Mouse (Mus musculus): ENCODE measurements at regions not wholly inside any gene's neighbourhood (a gene's known extent, or its start where the extent isn't known, plus 50 kb on each side); places are given as distances from the start of the nearest gene placed in this dataset.
"Not testable (repeated sequence)": the region's sequence is repeated elsewhere in the genome, so short reads cannot be mapped to it uniquely, and the experiment has no call there.

DNA sequence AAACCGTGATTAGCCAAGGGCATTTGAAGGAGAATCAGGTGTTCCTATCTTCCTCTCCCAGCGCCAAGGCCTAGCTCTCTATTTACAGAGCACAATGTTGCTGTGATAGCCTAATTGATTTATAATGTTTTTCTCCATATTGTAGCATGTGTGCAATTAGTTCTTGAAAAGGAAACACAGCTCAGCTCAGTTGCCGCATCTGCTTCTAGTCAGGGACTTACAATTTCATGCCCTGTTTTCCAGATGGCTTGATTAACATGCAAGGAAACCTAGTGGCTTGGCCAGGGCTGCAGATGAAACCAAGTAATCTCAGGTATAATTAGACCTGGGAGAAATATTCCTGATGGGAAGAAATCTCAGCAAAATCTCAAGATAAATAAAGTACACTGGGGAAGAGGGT lies 434.1 kb downstream of the Ets1 start:
- no peaks in the 10 kb centered on the region for H3K36me3 ChIP-seq
- no peak for ATAC-seq (ENCODE audit: insufficient number of reproducible peaks, low FRiP score, low TSS enrichment, low read depth)
- no peaks in the 10 kb centered on the region for H3K27me3 ChIP-seq
- no peak overlapping the region for H3K4me2 ChIP-seq
- no peak overlapping the region for H3K9ac ChIP-seq
- H3K9me3 ChIP-seq = no peaks in the 10 kb centered on the region
- H3K4me1 ChIP-seq = no peaks in the 10 kb centered on the region
- WGBS = 25% methylated on average over 3 of the region's 3 CpGs
- no peak overlapping the region for H3K4me3 ChIP-seq
- no peak overlapping the region for H3K27ac ChIP-seq

DNA sequence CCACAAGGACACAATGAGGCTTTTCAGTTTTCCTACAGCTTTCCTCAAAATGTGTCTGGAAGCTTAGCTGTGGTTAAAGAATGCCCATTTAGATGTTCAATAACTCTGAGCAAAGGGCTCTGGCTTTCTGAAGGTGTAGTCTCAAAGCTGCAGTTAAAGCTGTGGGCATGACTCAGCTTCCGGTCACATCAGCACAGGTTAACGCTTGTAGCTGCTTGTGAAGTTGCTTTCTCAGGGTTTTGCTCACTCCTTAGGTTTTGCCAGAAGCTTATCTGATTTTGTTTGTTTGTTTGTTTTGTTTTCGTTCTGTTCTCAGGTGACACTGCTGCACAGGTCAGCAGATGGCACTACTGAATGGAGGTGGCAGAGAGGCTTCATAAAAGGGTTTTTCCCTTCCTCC lies 444.2 kb downstream of the Ets1 start:
- peaks cover 8% of the 10 kb centered on the region; the same call in 1 of the 2 replicates for H3K4me1 ChIP-seq
- no peak overlapping the region for H3K4me2 ChIP-seq
- no peak for ATAC-seq (ENCODE audit: insufficient number of reproducible peaks, low FRiP score, low TSS enrichment, low read depth)
- no peak overlapping the region for H3K4me3 ChIP-seq
- no peaks in the 10 kb centered on the region for H3K9me3 ChIP-seq
- H3K27me3 ChIP-seq = no peaks in the 10 kb centered on the region
- H3K36me3 ChIP-seq = no peaks in the 10 kb centered on the region
- 40% methylated on average over 3 of the region's 3 CpGs for WGBS
- H3K9ac ChIP-seq = no peak overlapping the region
- no peak overlapping the region for H3K27ac ChIP-seq

DNA sequence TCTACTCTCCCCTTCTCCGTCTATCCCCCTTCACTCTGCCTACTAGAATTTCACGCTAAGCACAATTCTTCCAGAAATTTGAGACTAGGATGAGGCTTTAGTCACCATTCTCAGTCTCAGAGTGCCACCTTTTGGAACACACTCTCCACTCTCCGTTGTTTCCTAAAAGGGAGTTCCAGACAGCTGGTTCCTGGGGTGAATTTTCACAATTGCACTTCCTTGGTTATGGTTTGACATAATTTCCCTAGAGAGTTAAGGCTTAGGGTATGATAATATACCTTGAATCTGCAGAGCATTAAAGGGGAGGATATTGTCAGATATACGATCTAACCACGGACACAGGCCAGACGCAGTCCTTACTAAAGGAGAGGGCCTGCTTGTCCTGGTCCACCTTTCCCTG lies 444.8 kb downstream of the Ets1 start:
- Histone ChIP-seq H3K27ac (no peak overlapping the region), H3K9ac (no peak overlapping the region), H3K9me3 (no peaks in the 10 kb centered on the region), H3K36me3 (no peaks in the 10 kb centered on the region), H3K4me3 (no peak overlapping the region), H3K4me2 (no peak overlapping the region), H3K4me1 (peaks cover 8% of the 10 kb centered on the region; the same call in 1 of the 2 replicates), H3K27me3 (no peaks in the 10 kb centered on the region)
- WGBS = 24% methylated on average over 6 of the region's 6 CpGs
- ATAC-seq (ENCODE audit: insufficient number of reproducible peaks, low FRiP score, low TSS enrichment, low read depth) = no peak

DNA sequence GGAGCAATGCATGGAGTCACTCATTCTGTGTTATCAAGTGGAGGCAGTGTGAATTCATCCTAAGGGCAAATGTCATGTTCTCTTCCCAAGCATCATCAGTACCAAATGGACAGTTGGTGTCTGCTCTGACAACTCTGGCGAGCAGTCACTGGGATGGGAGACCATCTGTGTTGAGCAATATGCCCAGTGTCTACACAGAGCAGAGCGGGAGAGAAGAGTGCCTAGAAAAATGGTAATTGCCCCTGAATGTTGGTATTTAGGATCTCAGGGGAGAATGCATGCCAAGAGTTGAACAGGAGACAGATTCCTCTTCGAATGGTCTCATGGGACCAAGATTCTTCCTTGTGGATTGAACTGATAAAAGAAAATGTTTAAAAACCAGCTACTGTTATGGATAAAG lies 454.0 kb downstream of the Ets1 start:
- Histone ChIP-seq H3K36me3 (no peaks in the 10 kb centered on the region), H3K9me3 (no peaks in the 10 kb centered on the region), H3K27ac (no peak overlapping the region), H3K4me2 (no peak overlapping the region), H3K4me1 (no peaks in the 10 kb centered on the region), H3K27me3 (no peaks in the 10 kb centered on the region), H3K9ac (no peak overlapping the region), H3K4me3 (no peak overlapping the region)
- 79% methylated on average over 3 of the region's 3 CpGs for WGBS
- ATAC-seq (ENCODE audit: insufficient number of reproducible peaks, low FRiP score, low TSS enrichment, low read depth) = no peak

DNA sequence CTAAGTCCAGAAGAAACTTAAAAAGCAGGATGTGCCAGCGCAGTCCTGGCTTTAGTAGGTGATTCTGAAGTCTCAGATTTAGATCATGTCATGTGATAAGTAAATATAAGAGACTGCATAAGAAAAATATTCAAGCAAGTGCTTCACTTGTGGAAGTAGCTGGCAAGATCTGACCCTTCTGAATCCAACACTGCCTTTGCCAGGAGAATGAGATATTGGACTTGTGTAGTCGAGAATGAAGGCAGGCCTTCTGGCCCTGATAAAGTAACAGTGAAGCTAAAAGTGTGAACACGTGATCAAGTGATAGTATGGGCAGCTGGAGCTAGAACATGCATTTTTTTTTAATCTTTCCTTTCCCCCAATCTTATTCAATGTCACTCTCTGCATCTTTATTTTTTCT lies 455.6 kb downstream of the Ets1 start:
- Histone ChIP-seq H3K4me1 (no peaks in the 10 kb centered on the region), H3K36me3 (no peaks in the 10 kb centered on the region), H3K27me3 (no peaks in the 10 kb centered on the region), H3K27ac (no peak overlapping the region), H3K4me2 (no peak overlapping the region), H3K9ac (no peak overlapping the region), H3K4me3 (no peak overlapping the region), H3K9me3 (no peaks in the 10 kb centered on the region)
- ATAC-seq (ENCODE audit: insufficient number of reproducible peaks, low FRiP score, low TSS enrichment, low read depth) = no peak
- WGBS = 70% methylated on average over 3 of the region's 3 CpGs

DNA sequence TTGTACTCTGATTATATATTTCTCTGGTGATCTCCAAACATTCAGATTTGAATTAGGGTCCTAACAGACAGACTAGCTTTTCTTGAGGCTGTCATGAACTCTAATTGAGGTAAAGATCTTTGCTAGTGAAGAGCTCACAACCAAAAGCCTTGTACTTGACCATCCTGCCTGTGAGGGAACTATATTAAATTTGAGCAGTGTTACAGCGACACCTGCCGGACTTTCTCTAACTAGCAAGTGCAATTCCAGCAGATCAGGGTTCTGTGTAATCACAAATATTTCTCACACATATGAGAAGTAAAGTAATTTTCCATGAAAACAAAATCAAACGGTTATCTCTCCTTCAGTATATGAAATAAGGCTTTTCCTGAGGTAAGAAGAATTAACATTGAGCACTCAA lies 459.6 kb downstream of the Ets1 start:
- WGBS = 1% methylated on average over 3 of the region's 3 CpGs

DNA sequence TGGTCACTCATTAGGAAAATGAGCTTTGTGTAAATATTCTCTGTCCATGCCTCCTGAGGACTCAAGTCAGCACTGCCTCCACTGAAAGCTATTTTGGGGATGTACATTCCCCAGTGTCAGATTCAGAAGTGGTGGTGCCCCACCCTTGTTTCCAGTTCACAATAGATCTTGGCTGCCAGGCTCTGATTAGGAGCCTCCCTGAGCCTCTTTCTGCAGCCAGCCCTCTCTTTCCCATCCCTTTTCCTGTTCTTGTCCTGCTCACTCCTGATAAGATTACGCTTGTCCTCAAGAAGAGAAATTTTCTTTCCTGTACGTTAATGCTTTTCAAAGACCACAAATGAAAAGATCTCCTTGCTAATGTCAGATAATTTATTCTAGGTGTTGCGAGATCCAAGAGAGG lies 465.2 kb downstream of the Ets1 start:
- Histone ChIP-seq H3K4me3 (no peak overlapping the region), H3K36me3 (no peaks in the 10 kb centered on the region), H3K4me1 (no peaks in the 10 kb centered on the region; the same call in 1 of the 2 replicates), H3K27me3 (no peaks in the 10 kb centered on the region), H3K4me2 (no peak overlapping the region), H3K27ac (no peak overlapping the region), H3K9me3 (no peaks in the 10 kb centered on the region), H3K9ac (no peak overlapping the region)
- no peak for ATAC-seq (ENCODE audit: insufficient number of reproducible peaks, low FRiP score, low TSS enrichment, low read depth)
- WGBS = 67% methylated on average over 3 of the region's 3 CpGs

More for the DNA sequence above, 459.6 kb downstream of the Ets1 start:
- Histone ChIP-seq H3K4me2 (no peak overlapping the region), H3K27ac (no peak overlapping the region), H3K9ac (no peak overlapping the region), H3K36me3 (no peaks in the 10 kb centered on the region), H3K4me3 (no peak overlapping the region), H3K9me3 (no peaks in the 10 kb centered on the region), H3K27me3 (no peaks in the 10 kb centered on the region), H3K4me1 (no peaks in the 10 kb centered on the region)
- ATAC-seq (ENCODE audit: insufficient number of reproducible peaks, low FRiP score, low TSS enrichment, low read depth) = no peak

DNA sequence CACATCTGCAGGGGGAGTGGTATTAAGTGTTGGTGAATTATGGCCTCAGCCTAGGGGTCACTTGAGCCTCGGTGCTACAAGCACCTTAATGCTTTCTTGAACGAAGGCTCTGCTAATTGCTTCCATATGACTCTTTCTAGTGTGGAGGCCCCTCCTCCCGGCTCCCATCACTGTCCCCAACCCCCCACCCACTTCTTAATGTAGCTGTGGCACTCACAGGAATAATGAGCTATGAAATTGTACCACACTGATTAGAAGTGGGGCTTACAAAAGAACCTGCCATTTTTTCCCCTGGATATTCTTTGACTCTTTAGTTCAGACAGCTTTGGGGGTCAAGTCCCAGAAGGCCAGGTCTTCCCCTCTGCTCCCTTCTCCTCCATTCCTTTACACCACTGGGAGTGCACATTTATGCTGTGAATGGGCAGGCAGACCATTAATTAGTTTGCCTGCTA lies 468.6 kb downstream of the Ets1 start:
- H3K4me2 ChIP-seq = no peak overlapping the region
- H3K27ac ChIP-seq = no peak overlapping the region
- 14% methylated on average over 3 of the region's 3 CpGs for WGBS
- H3K9ac ChIP-seq = no peak overlapping the region
- no peaks in the 10 kb centered on the region for H3K9me3 ChIP-seq
- no peaks in the 10 kb centered on the region; the same call in 1 of the 2 replicates for H3K4me1 ChIP-seq
- H3K36me3 ChIP-seq = no peaks in the 10 kb centered on the region
- H3K27me3 ChIP-seq = no peaks in the 10 kb centered on the region
- no peak for ATAC-seq (ENCODE audit: insufficient number of reproducible peaks, low FRiP score, low TSS enrichment, low read depth)
- H3K4me3 ChIP-seq = no peak overlapping the region

DNA sequence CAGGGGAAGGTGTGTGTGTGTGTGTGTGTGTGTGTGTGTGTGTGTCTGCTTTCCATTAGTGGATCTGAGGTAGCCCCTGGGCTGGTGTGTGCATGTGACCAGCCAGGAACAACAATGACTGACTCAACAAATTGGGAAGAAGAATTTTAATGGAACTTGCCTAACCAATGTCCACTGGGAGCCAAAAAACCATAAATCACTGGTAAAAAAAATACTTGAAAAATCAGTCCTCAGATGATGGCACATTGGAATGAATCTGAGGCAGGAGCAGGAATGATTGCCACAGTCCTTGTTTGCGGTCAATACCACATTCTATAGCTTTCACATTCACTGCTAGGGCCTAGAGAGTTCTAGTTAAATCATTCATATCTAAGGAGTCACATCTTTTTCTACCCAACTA lies 487.8 kb downstream of the Ets1 start:
- no peaks in the 10 kb centered on the region for H3K27me3 ChIP-seq
- ATAC-seq (ENCODE audit: insufficient number of reproducible peaks, low FRiP score, low TSS enrichment, low read depth) = no peak
- H3K9me3 ChIP-seq = no peaks in the 10 kb centered on the region
- no peak overlapping the region for H3K27ac ChIP-seq
- no peak overlapping the region for H3K4me3 ChIP-seq
- H3K36me3 ChIP-seq = no peaks in the 10 kb centered on the region
- H3K4me2 ChIP-seq = no peak overlapping the region
- WGBS = 90% methylated on average over 1 of the region's 1 CpGs
- no peak overlapping the region for H3K9ac ChIP-seq
- H3K4me1 ChIP-seq = no peaks in the 10 kb centered on the region

DNA sequence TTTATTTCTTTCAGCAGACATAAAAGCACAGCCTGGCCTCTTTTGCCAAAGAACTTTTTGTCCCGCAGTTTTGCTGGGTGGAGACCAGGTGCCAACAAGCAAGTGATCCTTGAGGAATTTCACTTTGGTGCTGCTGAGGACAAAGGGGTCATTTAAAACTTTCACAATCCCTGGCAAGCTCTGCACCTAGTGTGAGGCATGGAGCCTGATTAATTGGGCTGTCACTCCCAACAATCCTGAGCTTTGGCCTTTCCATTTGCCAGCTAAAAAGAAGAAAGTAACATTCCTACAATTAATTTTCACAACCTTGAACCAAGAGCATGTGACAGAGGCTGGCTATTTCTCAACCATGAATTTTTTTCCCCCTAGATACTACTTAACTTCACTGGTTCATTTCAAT lies 516.2 kb downstream of the Ets1 start:
- Histone ChIP-seq H3K9ac (no peak overlapping the region), H3K4me2 (no peak overlapping the region), H3K9me3 (no peaks in the 10 kb centered on the region), H3K27me3 (no peaks in the 10 kb centered on the region), H3K27ac (no peak overlapping the region), H3K4me1 (peaks cover 4% of the 10 kb centered on the region; the same call in 1 of the 2 replicates), H3K36me3 (no peaks in the 10 kb centered on the region), H3K4me3 (no peak overlapping the region)
- no peak for ATAC-seq (ENCODE audit: insufficient number of reproducible peaks, low FRiP score, low TSS enrichment, low read depth)
- WGBS = 11% methylated on average over 1 of the region's 1 CpGs

DNA sequence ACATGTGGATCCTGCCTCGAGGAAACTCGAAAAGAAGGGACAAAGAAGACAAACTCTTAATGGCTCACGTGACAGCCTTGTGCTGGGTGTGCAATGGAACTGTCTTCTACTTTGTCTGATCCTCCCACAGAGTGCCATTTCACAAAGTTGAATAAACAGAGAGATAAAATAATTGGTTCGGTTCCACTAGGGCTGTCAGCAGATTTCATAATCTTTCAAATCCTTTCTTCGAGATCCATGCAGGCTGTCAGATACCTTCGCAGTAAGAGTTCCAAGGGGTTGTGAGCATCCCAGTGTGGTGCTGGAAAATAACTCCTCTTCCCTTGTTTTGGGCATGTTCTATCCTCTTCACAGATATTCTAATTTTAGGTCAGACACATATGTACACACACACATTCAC lies 532.1 kb downstream of the Ets1 start:
- 79% methylated on average over 6 of the region's 6 CpGs for WGBS
- ATAC-seq (ENCODE audit: insufficient number of reproducible peaks, low FRiP score, low TSS enrichment, low read depth) = no peak
- H3K4me1 ChIP-seq = no peaks in the 10 kb centered on the region

DNA sequence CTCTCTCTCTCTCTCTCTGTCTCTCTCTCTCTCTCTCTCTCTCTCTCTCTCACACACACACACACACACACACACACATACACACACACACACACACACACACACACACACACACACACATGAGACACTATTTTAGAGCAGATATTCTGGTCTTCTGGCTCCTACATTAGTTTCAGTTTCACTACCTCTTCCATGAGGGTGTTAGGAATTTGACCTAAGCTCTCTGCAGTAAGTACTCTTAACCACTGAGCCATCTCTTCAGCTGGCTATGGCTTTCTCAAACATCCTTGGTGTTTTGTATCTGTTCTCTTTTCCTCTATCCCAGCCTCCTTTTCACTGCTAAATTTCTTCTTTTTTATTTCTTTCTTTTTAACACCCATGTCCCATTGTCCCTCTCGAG lies 533.1 kb downstream of the Ets1 start:
- not testable (repeated sequence) for H3K9me3 ChIP-seq; H3K9ac ChIP-seq; H3K36me3 ChIP-seq; H3K4me2 ChIP-seq; H3K27ac ChIP-seq; H3K27me3 ChIP-seq; H3K4me1 ChIP-seq; ATAC-seq (ENCODE audit: insufficient number of reproducible peaks, low FRiP score, low TSS enrichment, low read depth); H3K4me3 ChIP-seq
- WGBS = 87% methylated on average over 1 of the region's 1 CpGs

More for the DNA sequence above, 532.1 kb downstream of the Ets1 start:
- Histone ChIP-seq H3K27ac (no peak overlapping the region), H3K9ac (no peak overlapping the region), H3K36me3 (no peaks in the 10 kb centered on the region), H3K9me3 (no peaks in the 10 kb centered on the region), H3K27me3 (no peaks in the 10 kb centered on the region), H3K4me3 (no peak overlapping the region), H3K4me2 (no peak overlapping the region)

DNA sequence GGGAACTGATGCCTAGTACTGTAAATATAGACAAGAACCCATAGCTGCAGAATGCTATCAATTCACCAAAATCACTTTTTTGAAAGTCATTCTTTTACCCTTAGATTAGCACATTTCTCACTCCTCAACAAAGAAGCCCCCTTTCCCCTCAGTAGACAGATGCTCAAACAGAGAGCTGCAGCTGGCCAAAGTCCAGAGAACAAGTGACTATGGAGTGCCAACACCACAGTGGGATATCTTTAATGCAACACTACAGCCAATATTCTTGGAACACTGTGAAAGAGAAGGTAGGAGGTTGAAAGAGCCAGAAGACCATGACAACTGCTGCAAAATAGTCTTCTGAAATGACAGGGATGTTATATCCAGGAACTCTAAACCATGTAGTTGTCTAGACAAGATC lies 544.0 kb downstream of the Ets1 start:
- Histone ChIP-seq H3K4me2 (no peak overlapping the region), H3K9me3 (no peaks in the 10 kb centered on the region), H3K9ac (no peak overlapping the region), H3K27me3 (no peaks in the 10 kb centered on the region), H3K4me1 (no peaks in the 10 kb centered on the region), H3K27ac (no peak overlapping the region), H3K4me3 (no peak overlapping the region), H3K36me3 (no peaks in the 10 kb centered on the region)
- ATAC-seq (ENCODE audit: insufficient number of reproducible peaks, low FRiP score, low TSS enrichment, low read depth) = no peak
